Mouse (Mus musculus) liver (tissue): ENCODE results near the gene Bbs9.
A peak's percentile ranks its signal among the peaks of the same experiment; 100 is the strongest.

ENCODE experiments used
- DNase-seq: peaks from one replicate; pipeline ENCODE4 v3.0.0-alpha.2; 2020; ENCODE audit warnings: mixed read lengths

Bbs9 gene

GRCm38 (mm10) chr9:22754081-22754672, 278.7 kb downstream of the Bbs9 start:
- DNase-seq: no peak

GRCm38 (mm10) chr9:22758487-22758886, 283.0 kb downstream of the Bbs9 start:
- DNase-seq: no peak

GRCm38 (mm10) chr9:22759241-22759640, 283.7 kb downstream of the Bbs9 start:
- DNase-seq: no peak

- DNase-seq: no peak
Observed at GRCm38 (mm10) chr9:22760376-22760775, 284.9 kb downstream of the Bbs9 start.

- DNase-seq: no peak
Observed at GRCm38 (mm10) chr9:22761487-22761886, 286.0 kb downstream of the Bbs9 start.

GRCm38 (mm10) chr9:22765618-22766220, 290.2 kb downstream of the Bbs9 start:
- DNase-seq: no peak

- DNase-seq: no peak
Observed at GRCm38 (mm10) chr9:22767154-22767553, 291.6 kb downstream of the Bbs9 start.

- no peak for DNase-seq
Observed at GRCm38 (mm10) chr9:22767860-22768259, 292.3 kb downstream of the Bbs9 start.

- no peak for DNase-seq
Observed at GRCm38 (mm10) chr9:22771785-22772184, 296.3 kb downstream of the Bbs9 start.

- DNase-seq: no peak
Observed at GRCm38 (mm10) chr9:22776246-22776961, 300.9 kb downstream of the Bbs9 start.

GRCm38 (mm10) chr9:22777425-22777824, 301.9 kb downstream of the Bbs9 start:
- DNase-seq: no peak

- no peak for DNase-seq
Observed at GRCm38 (mm10) chr9:22779631-22780030, 304.1 kb downstream of the Bbs9 start.

GRCm38 (mm10) chr9:22786006-22786405, 310.5 kb downstream of the Bbs9 start:
- DNase-seq: no peak

GRCm38 (mm10) chr9:22788423-22788822, 312.9 kb downstream of the Bbs9 start:
- no peak for DNase-seq

GRCm38 (mm10) chr9:22788850-22789249, 313.3 kb downstream of the Bbs9 start:
- DNase-seq: no peak

- no peak for DNase-seq
Observed at GRCm38 (mm10) chr9:22789380-22790168, 314.1 kb downstream of the Bbs9 start.

GRCm38 (mm10) chr9:22791208-22791607, 315.7 kb downstream of the Bbs9 start:
- DNase-seq: no peak

GRCm38 (mm10) chr9:22791750-22792149, 316.2 kb downstream of the Bbs9 start:
- DNase-seq: no peak

GRCm38 (mm10) chr9:22793698-22794097, 318.2 kb downstream of the Bbs9 start:
- DNase-seq: no peak

- DNase-seq: no peak
Observed at GRCm38 (mm10) chr9:22800675-22801074, 325.2 kb downstream of the Bbs9 start.

GRCm38 (mm10) chr9:22805981-22806380, 330.5 kb downstream of the Bbs9 start:
- DNase-seq: no peak

- DNase-seq: peak; percentile 67
Observed at GRCm38 (mm10) chr9:22806494-22806893, 331.0 kb downstream of the Bbs9 start.

GRCm38 (mm10) chr9:22807693-22808092, 332.2 kb downstream of the Bbs9 start:
- no peak for DNase-seq
